Mouse (Mus musculus) heart, embryonic 11.5 days (tissue): ENCODE measurements around the gene Ctse. TPM values are rescaled to one million over a fixed set of nuclear protein-coding genes. Genes with fewer than 3 reads are reported as not detected.

Experiments
- ATAC-seq: fragments of 200-750 bp; cut with Nextera tagmentation; replicated peaks from 2 replicates; pipeline ENCODE4 v1.8.0; 2017; ENCODE audit warnings: moderate library complexity; ENCODE audit not compliant: insufficient number of reproducible peaks, low FRiP score, low TSS enrichment
- H3K27ac ChIP-seq: fragments of 300-500 bp; sonication (generic); 2 replicates; pipeline ENCODE4 v1.5.1; 2014; ENCODE audit warnings: mild to moderate bottlenecking, low read depth, low read length
- H3K27me3 ChIP-seq: fragments of 300-500 bp; sonication (generic); 2 replicates; pipeline ENCODE4 v1.6.1; 2014; ENCODE audit warnings: mild to moderate bottlenecking, low read length, mixed read lengths; ENCODE audit not compliant: control insufficient read depth, insufficient read depth
- H3K36me3 ChIP-seq: fragments of 300-500 bp; sonication (generic); 2 replicates; pipeline ENCODE4 v1.6.1; 2014; ENCODE audit warnings: mild to moderate bottlenecking, low read length, moderate library complexity, mixed read lengths; ENCODE audit not compliant: control insufficient read depth, insufficient read depth
- H3K4me1 ChIP-seq: fragments of 300-500 bp; sonication (generic); 2 replicates; pipeline ENCODE4 v1.6.1; 2014; ENCODE audit warnings: low read length; ENCODE audit not compliant: control insufficient read depth, insufficient read depth
- H3K4me2 ChIP-seq: fragments of 300-500 bp; sonication (generic); 2 replicates; pipeline ENCODE4 v1.6.1; 2014; ENCODE audit warnings: mild to moderate bottlenecking, moderate library complexity
- H3K4me3 ChIP-seq: fragments of 300-500 bp; sonication (generic); 2 replicates; pipeline ENCODE4 v1.5.1; 2014; ENCODE audit warnings: low read depth, low read length
- H3K9ac ChIP-seq: fragments of 300-500 bp; sonication (generic); 2 replicates; pipeline ENCODE4 v1.6.1; 2014; ENCODE audit warnings: mild to moderate bottlenecking, low read depth, low read length, moderate library complexity
- H3K9me3 ChIP-seq: fragments of 300-500 bp; sonication (generic); replicated peaks from 2 replicates; pipeline ENCODE4 v1.6.1; 2016; ENCODE audit warnings: low read length; ENCODE audit not compliant: control insufficient read depth
- WGBS: fragments of 180-500 bp; shearing (Covaris S2); extraction: QIAGEN DNeasy Blood & Tissue Kit; methylation state at CpG from one replicate; pipeline ENCODE4 v1.1.7; 2014; ENCODE audit not compliant: insufficient replicate concordance; 5-methylcytosine and 5-hydroxymethylcytosine counted together
- polyA plus RNA-seq: library from polyadenylated mRNA; unstranded; fragments of >200 nt; fragmentation: Nextera tagmentation; extraction: Ambion mirVana; gene quantifications from 2 replicates; pipeline ENCODE4 v1.2.1, GENCODE M21; 2014

Gene Ctse
- polyA plus RNA-seq, 1 experiment from 2014 or later: 0.94 TPM

- 86% methylated on average over 3 of the region's 3 CpGs for WGBS
- Histone ChIP-seq H3K4me3 (no peak overlapping the region), H3K9ac (no peak overlapping the region), H3K4me1 (peaks cover 4% of the 10 kb centered on the region; the same call in 1 of the 2 replicates), H3K36me3 (no peaks in the 10 kb centered on the region), H3K27ac (no peak overlapping the region), H3K4me2 (no peak overlapping the region), H3K9me3 (no peaks in the 10 kb centered on the region), H3K27me3 (no peaks in the 10 kb centered on the region)
- no peak for ATAC-seq
Observed at GRCm38 (mm10) chr1:131698770-131699169, 60.7 kb downstream of the Ctse start.

- ATAC-seq: no peak
- no peak overlapping the region for H3K4me3 ChIP-seq
- H3K27me3 ChIP-seq: no peaks in the 10 kb centered on the region
- H3K9ac ChIP-seq: no peak overlapping the region
- no peak overlapping the region for H3K4me2 ChIP-seq
- H3K36me3 ChIP-seq: no peaks in the 10 kb centered on the region
- WGBS: 76% methylated on average over 4 of the region's 4 CpGs
- H3K9me3 ChIP-seq: no peaks in the 10 kb centered on the region
- no peak overlapping the region for H3K27ac ChIP-seq
- peaks cover 4% of the 10 kb centered on the region; the same call in 1 of the 2 replicates for H3K4me1 ChIP-seq
Observed at GRCm38 (mm10) chr1:131699642-131700041, 61.5 kb downstream of the Ctse start.

GRCm38 (mm10) chr1:131700447-131700846 is 62.3 kb downstream of the Ctse start:
- Histone ChIP-seq H3K4me2 (no peak overlapping the region), H3K9me3 (no peaks in the 10 kb centered on the region), H3K36me3 (no peaks in the 10 kb centered on the region), H3K4me1 (peaks cover 4% of the 10 kb centered on the region; the same call in 1 of the 2 replicates), H3K9ac (no peak overlapping the region), H3K27ac (no peak overlapping the region), H3K27me3 (no peaks in the 10 kb centered on the region), H3K4me3 (no peak overlapping the region)
- ATAC-seq: no peak
- 72% methylated on average over 5 of the region's 5 CpGs for WGBS

GRCm38 (mm10) chr1:131701391-131701790 is 63.3 kb downstream of the Ctse start:
- H3K9ac ChIP-seq: no peak overlapping the region
- no peak overlapping the region for H3K4me3 ChIP-seq
- peaks cover 4% of the 10 kb centered on the region; the same call in 1 of the 2 replicates for H3K4me1 ChIP-seq
- no peaks in the 10 kb centered on the region for H3K9me3 ChIP-seq
- no peaks in the 10 kb centered on the region for H3K27me3 ChIP-seq
- H3K27ac ChIP-seq: no peak overlapping the region
- no peaks in the 10 kb centered on the region for H3K36me3 ChIP-seq
- no peak overlapping the region for H3K4me2 ChIP-seq
- WGBS: 85% methylated on average over 5 of the region's 5 CpGs
- no peak for ATAC-seq

GRCm38 (mm10) chr1:131702094-131702766 is 64.1 kb downstream of the Ctse start:
- WGBS: 31% methylated on average over 8 of the region's 8 CpGs
- Histone ChIP-seq H3K36me3 (no peaks in the 10 kb centered on the region), H3K4me1 (peaks cover 4% of the 10 kb centered on the region; the same call in 1 of the 2 replicates), H3K4me2 (peak overlapping the region; percentile 37), H3K27ac (no peak overlapping the region), H3K9ac (no peak overlapping the region), H3K4me3 (no peak overlapping the region), H3K27me3 (no peaks in the 10 kb centered on the region), H3K9me3 (no peaks in the 10 kb centered on the region)
- ATAC-seq: no peak

- Histone ChIP-seq H3K36me3 (no peaks in the 10 kb centered on the region), H3K9ac (no peak overlapping the region), H3K27me3 (no peaks in the 10 kb centered on the region), H3K4me1 (peaks cover 4% of the 10 kb centered on the region; the same call in 1 of the 2 replicates), H3K27ac (no peak overlapping the region), H3K4me3 (no peak overlapping the region), H3K9me3 (no peaks in the 10 kb centered on the region), H3K4me2 (no peak overlapping the region)
- WGBS: 81% methylated on average over 2 of the region's 2 CpGs
- ATAC-seq: no peak
Observed at GRCm38 (mm10) chr1:131703482-131703881, 65.4 kb downstream of the Ctse start.

GRCm38 (mm10) chr1:131708338-131708737 is 70.2 kb downstream of the Ctse start:
- Histone ChIP-seq H3K36me3 (no peaks in the 10 kb centered on the region), H3K4me3 (no peak overlapping the region), H3K4me2 (no peak overlapping the region), H3K27ac (no peak overlapping the region), H3K27me3 (no peaks in the 10 kb centered on the region), H3K9me3 (no peaks in the 10 kb centered on the region), H3K4me1 (no peaks in the 10 kb centered on the region), H3K9ac (no peak overlapping the region)
- WGBS: 20% methylated on average over 4 of the region's 4 CpGs
- ATAC-seq: no peak

- Histone ChIP-seq H3K9me3 (no peaks in the 10 kb centered on the region), H3K36me3 (no peaks in the 10 kb centered on the region), H3K27me3 (no peaks in the 10 kb centered on the region), H3K27ac (no peak overlapping the region), H3K4me2 (no peak overlapping the region), H3K9ac (no peak overlapping the region), H3K4me1 (0 out of 2 replicates have a peak, but pooled peaks cover 4% of the 10 kb centered on the region), H3K4me3 (no peak overlapping the region)
- no peak for ATAC-seq
- WGBS: 67% methylated on average over 10 of the region's 10 CpGs
Observed at GRCm38 (mm10) chr1:131711518-131711917, 73.4 kb downstream of the Ctse start.

- Histone ChIP-seq H3K4me3 (no peak overlapping the region), H3K4me2 (no peak overlapping the region), H3K9me3 (no peaks in the 10 kb centered on the region), H3K27ac (no peak overlapping the region), H3K4me1 (0 out of 2 replicates have a peak, but pooled peaks cover 4% of the 10 kb centered on the region), H3K27me3 (no peaks in the 10 kb centered on the region), H3K9ac (no peak overlapping the region), H3K36me3 (no peaks in the 10 kb centered on the region)
- ATAC-seq: peak; percentile 32; the same call in 1 of the 2 replicates
- WGBS: 17% methylated on average over 2 of the region's 2 CpGs
Observed at GRCm38 (mm10) chr1:131712386-131712785, 74.3 kb downstream of the Ctse start.
